Mouse (Mus musculus) spleen, embryonic (tissue): Measurements from ENCODE around the gene Xpc.

ENCODE experiments used
- CTCF ChIA-PET: fragments of 350-600 bp; sonication (Branson Sonifier 250); formaldehyde crosslinking; loops from one replicate; lab custom pipeline; 2022; lab: Charles Lee

Gene Xpc

GRCm38 (mm10) chr6:91515545-91516449 is at the start of gene Xpc, which contains the start of gene Lsm3:
Xpc (minus strand) TSS chr6:91515888.
Lsm3 (plus strand) TSS chr6:91515928.
- CTCF ChIA-PET, result no interaction called here

GRCm38 (mm10) chr6:91563031-91563430 is 47.3 kb upstream of the Xpc start:
- CTCF ChIA-PET, result no interaction called here

GRCm38 (mm10) chr6:91560186-91560585 is 44.5 kb upstream of the Xpc start:
- CTCF ChIA-PET, result no interaction called here

- CTCF ChIA-PET, result no interaction called here
These were observed 43.7 kb upstream of the Xpc start for GRCm38 (mm10) chr6:91559371-91559770.

- CTCF ChIA-PET, result no interaction called here
These were observed 42.9 kb upstream of the Xpc start for GRCm38 (mm10) chr6:91558565-91558964.

GRCm38 (mm10) chr6:91552693-91553092 is 37.0 kb upstream of the Xpc start:
- CTCF ChIA-PET, result no interaction called here

- CTCF ChIA-PET, result no interaction called here
These were observed 36.0 kb upstream of the Xpc start for GRCm38 (mm10) chr6:91551671-91552070.

GRCm38 (mm10) chr6:91549621-91550020 is 33.9 kb upstream of the Xpc start:
- CTCF ChIA-PET, result no interaction called here

- CTCF ChIA-PET, result no interaction called here
These were observed 31.6 kb upstream of the Xpc start for GRCm38 (mm10) chr6:91547313-91547712.

GRCm38 (mm10) chr6:91546241-91546884 is 30.7 kb upstream of the Xpc start:
- CTCF ChIA-PET, result no interaction called here

- CTCF ChIA-PET, result no interaction called here
These were observed 27.4 kb upstream of the Xpc start for GRCm38 (mm10) chr6:91543056-91543455.

- CTCF ChIA-PET, result no interaction called here
These were observed 25.6 kb upstream of the Xpc start for GRCm38 (mm10) chr6:91541276-91541675.

GRCm38 (mm10) chr6:91536047-91536765 is 20.5 kb upstream of the Xpc start:
- CTCF ChIA-PET, result no interaction called here

- CTCF ChIA-PET, result no interaction called here
These were observed 19.5 kb upstream of the Xpc start for GRCm38 (mm10) chr6:91535231-91535630.

- CTCF ChIA-PET, result no interaction called here
These were observed 18.6 kb upstream of the Xpc start for GRCm38 (mm10) chr6:91534268-91534667.

- CTCF ChIA-PET, result no interaction called here
These were observed 18.1 kb upstream of the Xpc start for GRCm38 (mm10) chr6:91533771-91534170.

GRCm38 (mm10) chr6:91533359-91533758 is 17.7 kb upstream of the Xpc start:
- CTCF ChIA-PET, result no interaction called here

- CTCF ChIA-PET, result no interaction called here
These were observed 17.0 kb upstream of the Xpc start for GRCm38 (mm10) chr6:91532661-91533060.

GRCm38 (mm10) chr6:91531276-91531675 is 15.6 kb upstream of the Xpc start:
- CTCF ChIA-PET, result no interaction called here

GRCm38 (mm10) chr6:91530673-91531072 is 15.0 kb upstream of the Xpc start:
- CTCF ChIA-PET, result no interaction called here

GRCm38 (mm10) chr6:91528265-91528664 is 12.6 kb upstream of the Xpc start:
- CTCF ChIA-PET, result no interaction called here

GRCm38 (mm10) chr6:91527227-91527860 is 11.7 kb upstream of the Xpc start:
- CTCF ChIA-PET, result interaction anchor here (0.6 kb wide), 1 partner anchor 154 kb away, joined by 5 read pairs; no protein-coding TSS in a partner anchor
